Mouse (Mus musculus) thymus, adult 2 months (tissue): Measurements from ENCODE around the gene Naa80.

ENCODE experiments used
- CTCF ChIP-seq: fragments of 200-500 bp; IDR thresholded peaks from 2 replicates; pipeline ENCODE4 v1.5.1; 2012; ENCODE audit warnings: mild to moderate bottlenecking, control low read depth, low read length, moderate library complexity, borderline replicate concordance; ENCODE audit not compliant: control insufficient read depth, poor library complexity, insufficient read depth; ENCODE audit errors: extremely low read depth
- POLR2A ChIP-seq: fragments of 200-500 bp; IDR thresholded peaks from 2 replicates; pipeline ENCODE4 v1.6.1; 2012; ENCODE audit warnings: mild to moderate bottlenecking, low read length, control low read depth, moderate library complexity; ENCODE audit not compliant: control insufficient read depth, poor library complexity, insufficient read depth; ENCODE audit errors: extremely low read depth

- TF ChIP-seq CTCF (no peak), POLR2A (no peak)
These were observed 11.8 kb upstream of the Naa80 start for GRCm38 (mm10) chr9:107566855-107567254.
